Mouse (Mus musculus): ENCODE measurements around the gene Vmn2r38. TPM values are rescaled to one million over a fixed set of nuclear protein-coding genes. Genes with fewer than 3 reads are reported as not detected.
"Not testable (repeated sequence)": the region's sequence is repeated elsewhere in the genome, so short reads cannot be mapped to it uniquely, and the experiment has no call there.

Vmn2r38 gene
- total RNA-seq (2021), result not detected
- long read RNA-seq, experiment 1, result 0 reads
- long read RNA-seq, experiment 2, partial matches to known transcripts, result 0 of 1 reads
- long read RNA-seq, experiment 2, other reads (novel, unspliced or antisense), result 1 of 1 reads

- not testable (repeated sequence) for DNase-seq
These were observed at the start of gene Vmn2r38 for GRCm38 (mm10) chr7:9097781-9098180. Gene Vmn2r38, minus strand, starts transcription at chr7:9097881.

GRCm38 (mm10) chr7:9065353-9065752 is 32.3 kb downstream of the Vmn2r38 start:
- not testable (repeated sequence) for DNase-seq

- not testable (repeated sequence) for DNase-seq
These were observed 67.0 kb downstream of the Vmn2r38 start, which contains the start of gene Vmn2r39 for GRCm38 (mm10) chr7:9030698-9031097. Gene Vmn2r39, minus strand, starts transcription at chr7:9030798.

Other genes starting within 250 kb of the Vmn2r38 start
- not detected for gene Vmn2r40, start 166.4 kb downstream of the Vmn2r38 start, total RNA-seq (2021)
- not detected for gene Vmn2r39, start 67.1 kb downstream of the Vmn2r38 start, total RNA-seq (2021)
- gene Vmn2r37, start 125.8 kb upstream of the Vmn2r38 start, total RNA-seq (2021), result not detected

Measured in gastrocnemius, postnatal 10 days (tissue).